In the genomic region with DNA sequence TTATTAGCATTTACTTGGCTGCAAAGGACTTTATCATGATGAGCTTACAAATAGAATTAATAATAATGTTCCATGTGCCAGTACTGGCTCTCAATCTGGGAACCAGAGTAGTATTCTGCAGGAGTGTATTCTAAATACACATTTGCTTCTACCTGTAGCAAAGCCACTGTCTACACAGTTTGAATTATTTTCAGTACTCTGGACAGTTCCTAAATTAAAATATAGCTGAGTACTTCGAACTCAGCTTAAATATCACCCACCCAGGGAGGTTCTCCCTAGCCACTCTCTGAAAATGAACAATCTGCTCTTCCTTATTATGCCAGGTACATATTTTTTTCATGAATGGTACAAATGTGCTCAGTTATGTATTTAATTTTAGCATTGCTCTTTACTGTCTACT, we compare ENCODE assay signal across 16 mouse cellular contexts.
"Had no signal": no experiment of that assay in that cellular context is flagged by ENCODE, and none has a peak within 500 bp of the region (broad histone marks: within the 10 kb centered on the region; RNA-seq: fewer than 3 reads in every experiment).

No protein-coding gene starts in this region.

- H3K4me1 ChIP-seq: limb, embryonic 13.5 days; liver, embryonic 15.5 days; megakaryocyte, embryonic 14.5 days; midbrain, embryonic 12.5 days; neural tube, embryonic 13.5 days had no signal

- H3K36me3 ChIP-seq: limb, embryonic 13.5 days; liver, embryonic 15.5 days; midbrain, embryonic 12.5 days; neural tube, embryonic 13.5 days had no signal

- H3K27me3 ChIP-seq: limb, embryonic 13.5 days; liver, embryonic 15.5 days; megakaryocyte, embryonic 14.5 days; midbrain, embryonic 12.5 days; neural tube, embryonic 13.5 days had no signal

- DNase-seq: kidney, adult 8-10 months; kidney, postnatal 10 days; lung, adult 2 months; lung, postnatal 10 days; right cerebral cortex, adult 18-20 months; right cerebral cortex, postnatal 25 days; thymus, postnatal 36 days had no signal

- H3K9me3 ChIP-seq: limb, embryonic 13.5 days; liver, embryonic 15.5 days; megakaryocyte, embryonic 14.5 days; neural tube, embryonic 13.5 days had no signal

- ATAC-seq: intestine, postnatal 0 days; midbrain, embryonic 16.5 days had no signal

- H3K9ac ChIP-seq: limb, embryonic 13.5 days; liver, embryonic 15.5 days; midbrain, embryonic 12.5 days; neural tube, embryonic 13.5 days had no signal

- H3K27ac ChIP-seq: limb, embryonic 13.5 days; liver, embryonic 15.5 days; macrophage; midbrain, embryonic 12.5 days; neural tube, embryonic 13.5 days had no signal

- H3K4me3 ChIP-seq: limb, embryonic 13.5 days; liver, embryonic 15.5 days; megakaryocyte, embryonic 14.5 days; midbrain, embryonic 12.5 days; neural tube, embryonic 13.5 days had no signal

- H3K4me2 ChIP-seq: limb, embryonic 13.5 days; liver, embryonic 11.5 days; liver, embryonic 15.5 days; midbrain, embryonic 12.5 days; neural tube, embryonic 13.5 days had no signal
